Mouse (Mus musculus) cerebellum, adult 9-11 months (tissue): ENCODE measurements at regions not wholly inside any gene's neighbourhood (a gene's known extent, or its start where the extent isn't known, plus 50 kb on each side); places are given as distances from the start of the nearest gene placed in this dataset.
A peak's percentile ranks its signal among the peaks of the same experiment; 100 is the strongest.

Source experiments
- DNase-seq: peaks from one replicate; pipeline ENCODE4 v3.0.0; 2022

DNA sequence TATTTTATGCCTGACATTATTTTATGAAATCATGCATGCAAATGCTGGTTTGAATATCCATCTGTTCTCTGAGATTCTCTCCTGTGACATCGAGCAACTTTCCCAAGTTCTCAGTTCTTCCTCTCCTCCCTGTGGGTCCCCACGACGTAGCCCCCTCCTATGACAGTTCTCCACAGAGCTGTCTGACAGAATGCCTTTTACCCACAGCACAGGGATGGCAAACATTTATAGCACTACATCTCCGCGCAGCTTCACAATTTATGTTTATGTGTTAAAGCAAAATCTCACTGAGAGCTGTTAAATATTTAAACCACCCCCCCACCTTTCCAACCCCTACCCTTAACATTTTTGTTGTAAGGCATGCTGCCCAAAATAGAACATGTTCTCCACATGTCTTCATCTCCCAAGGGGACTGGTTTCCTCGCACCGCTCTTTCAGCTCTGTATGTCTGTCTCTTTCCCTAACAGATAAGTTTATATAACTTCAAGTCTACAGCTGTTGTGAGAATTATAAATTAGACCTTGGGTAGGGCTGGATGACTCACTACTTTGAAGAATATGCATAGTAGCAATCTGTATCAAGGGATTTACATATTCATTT, 63.5 kb upstream of the Ndst3 start:
- DNase-seq, result no peak

DNA sequence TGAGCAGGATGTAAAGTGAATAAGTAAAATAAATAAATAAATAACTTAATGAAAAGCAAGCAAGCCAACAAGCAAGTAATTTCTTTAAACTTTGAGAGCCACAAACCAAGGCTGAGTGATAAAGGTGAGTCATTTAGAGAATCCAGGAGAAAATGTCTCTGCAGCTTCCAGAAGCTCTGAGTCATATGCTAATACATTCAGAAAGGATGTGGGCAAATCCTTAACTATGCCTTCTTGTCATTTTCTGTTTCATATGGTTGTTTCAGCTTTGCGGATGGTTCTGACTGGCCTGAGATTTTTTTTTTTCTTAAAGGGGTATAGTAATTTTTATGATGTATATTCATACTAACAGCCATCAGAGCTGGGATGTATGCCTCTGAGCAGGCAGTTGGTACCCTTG, 64.3 kb upstream of the Ndst3 start:
- DNase-seq, result no peak

DNA sequence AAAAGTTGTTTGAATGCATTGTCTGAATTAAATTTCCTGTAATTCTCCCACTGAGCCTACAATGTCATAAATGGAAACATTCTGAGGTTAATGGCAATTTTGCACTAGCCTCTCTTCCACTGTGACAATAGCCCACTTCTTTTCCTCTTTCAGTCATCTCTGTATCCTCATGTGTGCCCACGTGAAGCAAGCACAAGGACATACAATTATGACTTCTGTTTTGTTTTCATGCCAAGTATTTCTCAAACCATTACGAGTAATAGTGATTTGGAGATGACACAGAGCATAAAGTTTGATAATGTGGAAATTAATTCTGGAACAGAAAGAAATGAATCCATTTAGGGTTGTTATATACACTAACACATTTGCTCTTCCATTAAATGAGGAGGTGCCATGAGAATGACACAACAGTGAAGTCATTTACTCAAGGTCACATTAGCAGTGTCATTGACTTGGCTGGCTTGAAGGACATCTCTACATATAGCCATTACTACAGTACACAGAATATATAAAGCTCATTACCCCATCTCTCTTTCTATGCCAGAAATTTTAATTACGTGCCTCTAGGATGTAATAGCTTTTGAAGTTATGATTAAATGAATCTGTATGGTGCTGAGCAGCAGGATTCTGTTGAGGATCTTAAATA, 75.4 kb upstream of the Ndst3 start:
- no peak for DNase-seq

- no peak for DNase-seq
Observed at GRCm38 (mm10) chr3:123766557-123766913, 75.9 kb upstream of the Ndst3 start.

GRCm38 (mm10) chr3:123780507-123780906, 89.9 kb upstream of the Ndst3 start:
- peak; percentile 14 for DNase-seq

DNA sequence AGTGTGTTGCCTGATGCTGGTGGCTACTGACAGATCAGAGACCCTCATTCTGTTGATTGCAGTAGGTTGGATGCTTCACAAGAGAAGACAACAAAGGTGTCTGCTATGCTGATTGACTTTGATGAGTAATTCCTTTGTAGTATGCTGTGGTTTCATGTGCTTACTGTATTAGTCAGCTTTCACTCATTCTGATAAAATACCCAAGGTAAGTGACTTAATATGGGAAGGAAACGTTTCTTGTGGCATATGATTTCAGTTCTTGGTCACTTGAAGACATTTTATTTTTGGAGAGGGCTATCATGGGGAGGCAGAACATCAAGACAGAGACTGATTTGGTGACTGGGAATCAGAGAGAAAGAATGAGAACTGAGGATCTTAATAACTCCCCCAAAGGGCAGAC, 90.9 kb upstream of the Ndst3 start:
- no peak for DNase-seq

DNA sequence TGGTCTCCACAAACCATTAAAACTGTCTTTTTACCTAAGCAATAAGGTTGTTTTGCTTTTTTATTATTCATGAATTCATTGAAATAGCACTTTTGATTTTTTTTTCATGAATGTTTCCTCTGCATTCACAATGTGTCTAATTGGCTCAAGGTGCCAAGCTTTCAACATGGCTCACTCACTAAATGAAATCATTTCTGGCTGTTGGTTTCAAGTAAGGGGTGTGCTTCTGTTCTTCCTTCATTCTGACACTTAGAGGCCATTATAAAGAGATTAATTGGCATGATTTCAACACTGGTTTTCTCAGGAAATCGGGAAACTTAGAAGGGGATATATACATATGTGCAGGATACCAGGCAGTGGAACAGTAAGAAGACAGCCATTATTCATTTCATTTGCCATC, 93.5 kb upstream of the Ndst3 start:
- no peak for DNase-seq

DNA sequence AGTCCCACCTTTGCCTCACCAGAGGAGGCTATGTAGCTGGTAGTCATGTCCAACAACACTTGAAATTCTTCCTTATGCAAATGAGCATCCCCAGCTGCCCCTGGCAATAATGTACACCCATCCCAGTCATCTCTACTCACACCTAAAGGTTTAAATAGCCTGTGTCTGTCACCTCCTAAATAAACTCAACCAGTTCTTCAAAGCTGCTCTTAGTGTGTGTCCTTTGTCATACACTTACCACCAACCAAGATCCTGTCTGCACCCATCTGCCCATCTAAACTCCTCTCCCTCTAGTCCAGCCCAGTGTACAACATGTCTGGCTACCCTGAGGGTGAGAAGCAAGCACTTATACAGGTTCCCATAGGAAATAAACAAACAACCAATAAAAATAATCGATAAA, 103.4 kb upstream of the Ndst3 start:
- no peak for DNase-seq

- no peak for DNase-seq
Observed at GRCm38 (mm10) chr3:123805338-123805737, 114.7 kb upstream of the Ndst3 start.

DNA sequence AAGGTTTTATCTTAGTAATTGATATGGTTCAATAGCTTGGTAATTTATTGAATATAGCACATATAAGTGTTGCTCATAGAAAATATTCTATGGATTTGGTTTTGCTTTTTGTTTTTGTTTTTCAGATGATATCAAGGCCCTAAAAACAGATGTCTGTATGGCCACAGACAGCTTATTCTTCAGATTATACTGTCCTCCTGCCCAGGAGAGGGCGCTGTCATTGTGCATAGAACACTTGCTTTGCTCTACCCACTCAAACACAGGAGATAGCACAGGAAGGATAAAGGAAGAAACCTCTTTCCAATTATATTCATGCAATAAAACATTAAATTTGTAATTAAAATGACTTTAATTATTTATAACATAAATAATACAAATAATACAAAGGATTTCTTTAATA, 115.4 kb upstream of the Ndst3 start:
- no peak for DNase-seq

DNA sequence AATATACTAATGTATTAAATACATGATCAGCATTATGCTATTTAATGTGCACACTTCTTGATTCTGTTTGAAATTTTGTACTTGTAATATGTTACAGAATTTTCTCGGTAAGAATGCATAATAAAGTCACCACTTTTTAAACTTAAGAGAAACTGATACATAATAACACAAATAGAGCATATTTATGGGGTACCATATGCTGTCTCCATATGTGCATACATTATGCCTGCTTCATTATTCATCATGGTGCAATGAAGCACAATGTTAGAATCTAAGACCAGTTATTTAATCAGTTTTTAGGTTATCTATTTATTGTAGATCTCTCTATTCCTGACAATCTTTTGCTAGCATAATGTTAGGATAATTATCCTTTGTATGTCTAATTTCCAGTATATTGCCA, 115.9 kb upstream of the Ndst3 start:
- no peak for DNase-seq

- no peak for DNase-seq
Observed at GRCm38 (mm10) chr3:123810018-123810942, 119.6 kb upstream of the Ndst3 start.

DNA sequence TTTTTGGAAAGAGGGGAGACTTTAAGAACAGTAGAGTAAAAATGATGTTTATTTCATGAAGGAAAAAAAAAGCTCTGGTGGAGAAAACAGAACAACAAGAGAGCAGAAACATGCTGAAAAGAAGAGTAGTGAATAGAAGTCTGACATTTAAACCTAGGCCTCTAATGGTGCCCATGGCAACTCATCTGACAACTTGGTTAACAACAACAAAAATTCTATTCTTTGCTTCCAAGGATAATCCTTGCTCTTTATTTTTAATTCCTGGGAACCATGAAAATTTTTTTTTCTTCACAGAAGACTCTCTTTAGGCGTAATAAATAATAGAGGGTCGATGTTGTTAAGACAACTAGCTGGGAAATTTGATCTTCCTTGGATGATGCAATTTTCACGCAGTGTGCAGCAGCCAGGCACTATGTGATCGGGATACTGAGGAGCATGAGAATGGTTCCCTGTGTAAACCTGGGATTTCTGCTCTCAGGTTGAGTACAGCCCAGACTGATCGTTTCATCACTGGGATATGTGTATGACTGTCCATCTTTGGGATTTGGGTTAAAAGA, 120.4 kb upstream of the Ndst3 start:
- no peak for DNase-seq

- peak; percentile 80 for DNase-seq
Observed at GRCm38 (mm10) chr3:123828790-123829189, 138.1 kb upstream of the Ndst3 start.

DNA sequence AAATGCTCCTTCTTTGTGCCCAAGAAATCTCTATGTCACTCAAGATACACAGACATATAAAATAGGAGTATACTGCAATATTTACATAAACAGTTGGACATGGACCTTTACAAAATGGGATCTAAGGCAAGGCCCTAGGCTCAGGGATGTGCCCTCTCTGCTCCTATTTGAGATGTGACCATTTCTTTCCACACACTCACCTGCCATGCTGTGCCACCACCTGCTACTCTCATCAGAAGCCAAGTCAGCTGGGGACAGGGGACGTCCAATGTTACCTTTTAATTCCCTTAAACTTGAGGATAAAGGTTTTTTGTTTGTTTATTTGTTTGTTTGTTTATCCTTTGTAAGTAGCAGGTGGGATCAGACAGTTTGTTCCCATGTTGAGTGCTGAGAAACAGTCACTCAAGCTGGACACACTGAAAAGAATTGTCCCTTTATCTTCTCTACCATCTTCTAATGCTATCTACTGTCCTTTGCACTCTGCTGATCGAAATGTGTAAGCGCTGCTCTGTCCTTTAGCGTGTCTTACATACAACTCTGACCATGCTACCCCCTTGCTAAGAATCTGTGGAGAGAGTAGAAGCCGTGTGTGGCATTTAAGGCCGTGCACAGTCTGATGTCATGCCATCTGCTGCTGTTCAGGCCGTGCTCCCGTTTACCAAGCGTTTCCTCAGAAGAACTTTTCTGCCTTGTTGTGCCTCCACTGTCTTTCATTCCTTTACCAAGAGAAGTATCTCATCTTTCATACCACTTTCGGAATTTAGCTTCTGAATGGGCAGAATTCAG, 147.9 kb upstream of the Ndst3 start:
- DNase-seq, result peak; percentile 82

DNA sequence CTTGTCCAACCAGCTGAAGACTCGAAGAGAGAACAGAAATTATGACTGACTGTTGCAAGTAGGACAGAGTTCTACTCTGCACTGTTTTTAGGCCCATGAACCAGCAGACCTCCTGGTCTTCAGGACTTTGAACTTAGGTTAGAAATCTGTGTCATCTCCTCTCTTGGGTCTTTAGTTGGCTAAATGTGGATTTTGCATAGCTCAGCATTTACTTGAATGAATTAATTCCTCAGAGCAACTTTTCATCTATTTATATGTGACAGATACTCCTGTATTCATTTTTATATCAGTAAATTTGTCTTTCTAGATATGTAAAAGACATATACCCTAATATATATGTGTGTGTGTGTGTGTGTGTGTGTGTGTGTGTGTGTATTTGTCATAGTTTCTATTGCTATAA, 155.9 kb upstream of the Ndst3 start:
- DNase-seq, result no peak

DNA sequence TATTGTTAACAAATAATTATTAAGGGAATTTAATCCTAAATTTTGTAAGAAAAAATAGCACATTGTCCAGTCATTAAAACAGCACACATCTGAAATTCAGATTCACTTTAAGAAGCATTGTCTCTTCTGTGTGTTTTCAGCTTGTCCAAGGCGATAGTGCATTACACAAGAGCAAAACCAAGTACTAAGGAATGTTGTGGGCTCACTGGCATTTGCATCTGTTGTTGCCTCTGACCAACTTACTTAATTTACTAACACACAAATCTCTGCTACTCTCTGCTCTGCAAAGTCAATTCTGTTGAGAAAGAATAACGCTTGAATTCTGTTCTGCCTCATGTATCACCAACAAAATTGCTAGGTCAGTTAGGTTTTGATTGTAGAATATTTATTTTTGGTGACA, 158.0 kb upstream of the Ndst3 start:
- DNase-seq, result no peak

GRCm38 (mm10) chr3:123852889-123853288, 162.2 kb upstream of the Ndst3 start:
- DNase-seq, result no peak

DNA sequence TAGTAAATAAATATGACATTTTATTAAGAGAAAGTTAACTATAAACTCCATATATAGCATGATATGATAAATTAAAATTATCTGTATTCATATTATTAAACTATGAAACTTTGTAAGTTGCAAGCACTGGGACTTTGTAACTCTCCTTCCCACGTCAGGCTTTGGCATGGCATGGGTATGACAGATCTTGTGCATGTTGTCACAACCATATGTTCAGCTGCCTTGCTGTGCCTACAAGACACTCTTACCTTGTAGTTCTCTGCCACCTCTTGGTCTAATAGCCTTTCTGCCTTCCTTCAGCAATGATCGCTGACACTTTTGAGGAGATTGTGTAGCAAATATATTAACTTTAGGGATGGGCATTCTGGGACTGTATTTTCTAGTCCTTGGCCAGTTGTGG, 183.1 kb upstream of the Ndst3 start:
- no peak for DNase-seq

DNA sequence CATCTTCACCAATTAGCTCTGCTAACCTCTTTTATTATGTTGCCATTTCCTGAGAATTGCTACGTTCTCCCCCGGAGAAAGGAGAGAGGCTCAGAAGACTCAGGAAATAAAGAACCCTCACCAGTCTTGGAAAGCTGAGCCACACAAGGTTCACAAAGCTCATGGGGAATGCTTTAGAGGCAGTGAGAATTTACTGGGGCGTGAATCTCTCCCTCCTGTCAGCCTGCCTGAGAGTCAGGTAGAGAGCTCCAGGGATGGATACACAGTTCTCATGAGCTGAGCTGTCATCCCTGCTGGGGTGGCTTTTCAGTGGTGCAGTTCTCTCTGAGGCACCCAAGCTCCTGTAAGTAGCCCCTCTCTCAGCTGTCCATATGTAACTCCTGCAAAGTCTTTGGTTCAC, 203.0 kb upstream of the Ndst3 start:
- DNase-seq, result peak; percentile 42

DNA sequence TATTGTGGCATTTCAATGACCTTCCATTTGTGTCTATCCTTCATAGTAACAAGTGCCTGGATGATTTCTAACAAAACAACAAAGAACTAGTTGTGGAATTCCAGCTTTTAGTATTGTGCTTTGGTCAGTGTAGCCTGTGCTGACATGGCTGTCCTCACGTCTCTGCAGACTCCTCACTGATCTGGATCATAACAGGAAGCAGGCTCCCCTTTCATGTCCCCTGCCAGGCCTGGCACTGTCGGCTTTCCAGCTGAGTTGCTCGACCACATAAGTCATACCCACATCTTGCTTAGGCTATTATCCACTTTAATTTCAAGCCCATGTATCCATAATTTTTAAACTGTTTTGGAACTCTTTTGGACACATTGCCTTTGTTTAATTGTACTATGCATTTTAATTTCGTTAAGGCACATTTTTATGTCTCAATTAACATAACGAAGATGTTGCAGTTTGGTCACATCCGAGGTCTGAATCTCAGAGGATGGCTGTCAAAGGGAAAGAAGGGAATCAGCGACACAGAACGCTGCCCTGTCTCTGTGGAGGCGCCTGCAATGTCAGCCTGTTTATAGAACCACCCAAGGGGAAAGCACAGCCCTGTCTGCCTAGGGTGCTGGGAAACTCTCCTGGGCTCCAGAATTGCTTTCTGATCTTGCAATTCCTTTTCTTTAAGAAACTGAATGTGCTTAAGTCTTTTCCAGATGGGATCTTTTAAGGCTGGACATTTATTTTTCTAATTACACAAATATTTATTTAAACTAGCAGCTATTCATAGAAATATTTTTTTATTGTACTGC, 215.5 kb upstream of the Ndst3 start:
- DNase-seq, result peak; percentile 24

- no peak for DNase-seq
Observed at GRCm38 (mm10) chr3:123918140-123918539, 227.5 kb upstream of the Ndst3 start.
